Mouse (Mus musculus) C2C12 (cell line): ENCODE data around the gene Rgs19. TPM values are rescaled to one million over a fixed set of nuclear protein-coding genes. Genes with fewer than 3 reads are reported as not detected.

Source experiments
- H3K27me3 ChIP-seq: one replicate; pipeline ENCODE4 v1.6.1; 2011; ENCODE audit not compliant: control insufficient read depth, insufficient read depth, insufficient read length
- H3K36me3 ChIP-seq: one replicate; pipeline ENCODE4 v1.6.1; 2011; ENCODE audit not compliant: control insufficient read depth, insufficient read depth
- H3K4me3 ChIP-seq: one replicate; pipeline ENCODE4 v1.5.1; 2011; ENCODE audit warnings: mild to moderate bottlenecking, control low read depth; ENCODE audit not compliant: poor library complexity, insufficient read depth, severe bottlenecking
- H3K79me2 ChIP-seq: one replicate; pipeline ENCODE4 v1.6.1; 2011; ENCODE audit not compliant: control insufficient read depth, insufficient read depth
- H3K79me3 ChIP-seq: one replicate; pipeline ENCODE4 v1.6.1; 2011; ENCODE audit warnings: low read depth, control low read depth
- H3ac ChIP-seq: one replicate; pipeline ENCODE3; 2011; ENCODE audit warnings: low read depth; ENCODE audit not compliant: control insufficient read depth, insufficient read length
- CEBPB ChIP-seq: IDR thresholded peaks from one replicate; pipeline ENCODE4 v1.6.1; 2011; ENCODE audit warnings: low read depth, mild to moderate bottlenecking, control low read depth, moderate library complexity
- CTCF ChIP-seq: IDR thresholded peaks from one replicate; pipeline ENCODE4 v1.5.1; 2011; ENCODE audit not compliant: control insufficient read depth, insufficient read depth, insufficient read length
- FOSL1 ChIP-seq: IDR thresholded peaks from one replicate; pipeline ENCODE4 v1.8.0; 2011; ENCODE audit warnings: mild to moderate bottlenecking, low read length; ENCODE audit not compliant: poor library complexity, insufficient read depth, severe bottlenecking
- MAX ChIP-seq: IDR thresholded peaks from one replicate; pipeline ENCODE4 v1.6.1; 2011; ENCODE audit warnings: mild to moderate bottlenecking, control low read depth
- MYOD1 ChIP-seq: IDR thresholded peaks from one replicate; pipeline ENCODE4 v1.6.1; 2011; ENCODE audit warnings: low read depth; ENCODE audit not compliant: control insufficient read depth, insufficient read length
- MYOG ChIP-seq: IDR thresholded peaks from one replicate; pipeline ENCODE4 v1.6.1; 2011; ENCODE audit not compliant: control insufficient read depth, insufficient read length; ENCODE audit errors: extremely low read depth
- USF1 ChIP-seq: IDR thresholded peaks from one replicate; pipeline ENCODE4 v1.6.1; 2011; ENCODE audit warnings: low read depth, mild to moderate bottlenecking, control low read depth, moderate library complexity
- long read RNA-seq, 2 experiments: library from polyadenylated mRNA; unstranded; transcript quantifications; one replicate each; pipeline ENCODE4 v2.0.0; 2019 to 2020
- polyA plus RNA-seq: library from polyadenylated mRNA; unstranded; fragments of >200 nt; fragmentation: generic; extraction: Trizol; gene quantifications from one replicate; pipeline ENCODE4 v1.2.1, GENCODE M21; 2012; ENCODE audit warnings: missing spikeins

The Rgs19 gene
- 66.4 TPM for polyA plus RNA-seq
- long read RNA-seq, experiment 1, transcript Rgs19-204 (5 exons, 779 nt): minor isoform, 5 of 64 reads
- long read RNA-seq, experiment 1, transcript Rgs19-201 (6 exons, 1,511 nt): major isoform, 30 of 64 reads
- long read RNA-seq, experiment 1, transcript Rgs19-202 (5 exons, 1,460 nt): minor isoform, 8 of 64 reads
- long read RNA-seq, experiment 1, partial matches to known transcripts: 6 of 64 reads
- long read RNA-seq, experiment 1, other reads (novel, unspliced or antisense): 13 of 64 reads
- long read RNA-seq, experiment 2, transcript Rgs19-201 (6 exons, 1,511 nt): major isoform, 98 of 169 reads
- long read RNA-seq, experiment 2, transcript Rgs19-202 (5 exons, 1,460 nt): minor isoform, 14 of 169 reads
- long read RNA-seq, experiment 2, transcript Rgs19-204 (5 exons, 779 nt): minor isoform, 11 of 169 reads
- long read RNA-seq, experiment 2, transcript Rgs19-205 (6 exons, 1,216 nt): minor isoform, 9 of 169 reads
- long read RNA-seq, experiment 2, partial matches to known transcripts: 10 of 169 reads
- long read RNA-seq, experiment 2, other reads (novel, unspliced or antisense): 23 of 169 reads

GRCm38 (mm10) chr2:181693339-181694280 lies at the start of gene Rgs19:
Rgs19 (minus strand) TSS chr2:181693977.
- TF ChIP-seq FOSL1: no peak
- no peak for TF ChIP-seq CTCF
- TF ChIP-seq MAX: peak; percentile 26
- peaks cover 4% of the 10 kb centered on the region for H3K27me3 ChIP-seq
- peak within 1 kb of the TSS; percentile 93 for H3ac ChIP-seq
- peaks cover 24% of the 10 kb centered on the region for H3K79me2 ChIP-seq
- H3K79me3 ChIP-seq: peaks cover 14% of the 10 kb centered on the region
- H3K36me3 ChIP-seq: no peaks in the 10 kb centered on the region
- H3K4me3 ChIP-seq: peak within 1 kb of the TSS; percentile 57

DNA sequence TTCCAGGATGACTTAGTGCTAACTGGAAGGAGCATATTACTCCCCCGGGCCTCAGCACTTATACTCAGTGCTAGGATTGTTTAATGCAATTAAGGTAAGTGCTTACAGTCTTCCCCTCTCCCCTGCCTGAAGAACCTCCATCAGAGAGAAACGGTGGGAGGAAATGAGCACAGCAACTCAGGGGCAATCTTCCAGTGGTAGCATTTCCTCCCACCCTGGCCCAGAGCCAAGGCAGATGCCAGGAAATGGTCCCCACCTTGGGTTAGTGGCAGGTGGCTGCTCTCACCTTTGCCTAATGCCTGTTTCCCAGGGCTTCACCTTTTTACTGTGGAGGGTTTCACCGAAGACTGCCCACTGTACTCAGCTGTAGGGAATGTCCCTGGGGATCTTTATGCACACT lies 36.3 kb upstream of the Rgs19 start:
- Histone ChIP-seq H3K27me3 (no peaks in the 10 kb centered on the region), H3K79me2 (no peaks in the 10 kb centered on the region), H3K79me3 (no peaks in the 10 kb centered on the region), H3ac (no peak overlapping the region), H3K36me3 (no peaks in the 10 kb centered on the region), H3K4me3 (no peak overlapping the region)
- TF ChIP-seq FOSL1 (no peak), CEBPB (no peak), MYOG (no peak), MYOD1 (no peak), USF1 (no peak)

GRCm38 (mm10) chr2:181727659-181728262 lies 34.0 kb upstream of the Rgs19 start:
- Histone ChIP-seq H3K36me3 (no peaks in the 10 kb centered on the region), H3K27me3 (no peaks in the 10 kb centered on the region), H3ac (no peak overlapping the region), H3K79me2 (no peaks in the 10 kb centered on the region), H3K79me3 (no peaks in the 10 kb centered on the region), H3K4me3 (no peak overlapping the region)
- TF ChIP-seq MYOG: no peak
- TF ChIP-seq MYOD1: no peak
- no peak for TF ChIP-seq CEBPB
- no peak for TF ChIP-seq MAX
- no peak for TF ChIP-seq CTCF
- TF ChIP-seq FOSL1: no peak
- TF ChIP-seq USF1: no peak

DNA sequence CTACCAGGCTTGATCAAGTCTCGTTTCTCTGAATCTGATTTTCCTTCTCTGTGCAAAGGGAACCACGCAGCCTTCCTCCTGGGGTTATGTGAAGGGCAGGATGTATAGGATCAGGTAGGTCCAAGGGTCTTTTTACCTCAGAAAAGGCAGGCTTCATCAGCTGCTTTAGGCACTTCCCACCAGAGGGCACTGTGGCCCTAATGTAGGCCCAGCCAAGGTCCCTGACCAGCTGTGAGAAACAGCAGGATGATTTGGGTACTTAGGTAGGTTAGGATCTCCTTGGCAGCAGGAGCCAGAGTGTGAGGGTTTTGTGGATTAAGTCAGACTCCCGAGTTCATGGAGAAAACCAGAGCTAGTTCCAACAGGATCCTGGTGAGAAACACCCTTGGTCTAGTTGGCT lies 28.4 kb upstream of the Rgs19 start:
- Histone ChIP-seq H3K27me3 (no peaks in the 10 kb centered on the region), H3K79me3 (no peaks in the 10 kb centered on the region), H3ac (no peak overlapping the region), H3K36me3 (no peaks in the 10 kb centered on the region), H3K79me2 (no peaks in the 10 kb centered on the region), H3K4me3 (no peak overlapping the region)
- TF ChIP-seq USF1: no peak
- peak; percentile 6 for TF ChIP-seq CTCF

DNA sequence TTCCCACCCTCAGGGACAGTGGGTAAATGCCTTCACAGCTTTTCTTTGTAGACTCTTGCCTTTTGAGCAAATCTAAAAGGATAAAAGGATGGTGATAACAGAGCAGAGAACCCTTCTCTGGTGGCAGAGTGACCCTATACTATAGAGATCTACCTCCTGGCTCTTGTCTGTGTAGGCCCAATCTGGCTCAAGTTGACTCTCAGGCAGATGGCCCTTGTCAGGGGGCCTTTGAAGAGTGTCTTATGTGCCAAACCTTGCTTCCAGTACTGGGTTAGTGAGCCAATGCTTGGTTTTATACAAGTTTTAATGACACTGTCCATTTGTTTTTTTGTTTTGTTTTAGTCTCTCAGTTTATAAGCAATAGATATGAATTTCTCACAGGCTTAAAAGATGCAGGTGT lies 27.4 kb upstream of the Rgs19 start:
- Histone ChIP-seq H3K79me2 (no peaks in the 10 kb centered on the region), H3K4me3 (no peak overlapping the region), H3K36me3 (no peaks in the 10 kb centered on the region), H3K27me3 (no peaks in the 10 kb centered on the region), H3K79me3 (no peaks in the 10 kb centered on the region), H3ac (no peak overlapping the region)
- no peak for TF ChIP-seq USF1
- no peak for TF ChIP-seq CEBPB
- TF ChIP-seq MYOD1: no peak
- no peak for TF ChIP-seq MYOG
- no peak for TF ChIP-seq CTCF
- no peak for TF ChIP-seq MAX
- no peak for TF ChIP-seq FOSL1
